Mouse (Mus musculus) heart, postnatal 36 days (tissue): ENCODE results near the gene Gnb1. TPM values are rescaled to one million over a fixed set of nuclear protein-coding genes. Genes with fewer than 3 reads are reported as not detected.

Source experiments
- DNase-seq, 2 experiments: peaks; one replicate each; pipeline ENCODE4 v3.0.0; 2021 to 2022
- intact Hi-C: fragments of 180-260 bp; cut with DNase I; formaldehyde crosslinking; loops from one replicate; pipeline ENCODE4 v1.15.1; 2025
- total RNA-seq, 2 experiments: library from RNA; stranded (reverse); gene quantifications; 2 replicates each; pipeline ENCODE4 v1.2.3; 2021

The Gnb1 gene
- total RNA-seq, 2 experiments from 2014 or later: 176 to 187 TPM

DNA sequence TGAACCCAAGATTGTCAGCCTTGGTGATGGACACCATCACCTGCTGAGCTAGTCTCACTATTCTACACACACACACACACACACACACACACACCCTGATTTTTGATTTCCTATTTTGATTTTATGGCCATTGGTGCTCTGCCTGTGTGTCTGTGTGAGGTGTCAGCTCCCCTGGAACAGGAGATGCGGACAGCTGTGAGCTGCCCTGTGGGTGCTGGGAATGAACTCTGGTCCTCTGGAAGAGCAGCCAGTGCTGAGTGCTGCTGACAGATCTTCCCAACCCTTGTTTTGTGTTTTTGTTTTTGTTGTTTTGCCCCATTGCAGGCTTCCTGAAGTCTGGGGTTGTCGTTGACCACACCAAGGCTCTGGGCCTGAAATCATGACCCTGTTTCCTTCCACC, 82.0 kb downstream of the Gnb1 start:
- no peak for DNase-seq
- intact Hi-C loops: no loop called here

DNA sequence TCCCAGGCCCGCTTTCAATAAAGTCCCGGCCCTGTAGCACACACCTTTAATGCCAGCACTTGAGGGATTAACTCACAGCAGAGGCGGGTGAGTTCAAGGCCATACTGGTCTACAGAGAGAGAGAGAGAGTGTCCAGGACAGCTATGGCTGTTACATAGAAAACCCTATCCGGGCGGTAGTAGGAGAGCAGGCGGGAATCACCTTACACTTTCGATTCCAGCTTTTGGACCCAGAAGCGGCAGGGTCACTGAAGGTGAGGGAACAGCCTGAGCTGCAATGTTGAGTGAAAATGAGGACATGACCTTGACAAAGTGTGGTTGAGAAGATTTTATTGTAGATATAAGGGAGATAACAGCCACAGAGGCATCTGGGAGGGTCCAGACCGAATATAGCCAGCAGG, 82.7 kb downstream of the Gnb1 start:
- intact Hi-C loops: no loop called here
- no peak for DNase-seq

DNA sequence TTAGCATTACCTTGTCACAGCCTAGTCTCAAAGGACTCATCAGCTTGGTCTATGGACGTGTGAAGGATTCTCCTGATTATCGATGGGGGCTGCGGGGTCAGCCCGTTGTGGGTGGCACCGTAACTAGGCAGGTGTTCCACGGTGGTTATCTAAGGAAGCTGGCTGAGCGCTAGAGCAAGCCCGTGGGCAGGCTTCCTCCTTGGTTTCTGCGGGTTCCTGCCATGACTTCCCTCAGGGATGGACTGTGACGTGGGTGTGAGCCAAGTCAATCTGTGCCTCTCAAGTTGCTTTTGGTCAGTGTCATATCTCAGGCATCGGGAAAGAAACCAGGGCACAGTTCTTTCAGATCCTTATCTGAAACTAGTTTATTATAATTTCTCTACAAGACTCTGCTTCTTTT, 83.8 kb downstream of the Gnb1 start:
- no peak for DNase-seq
- intact Hi-C loops: no loop called here

DNA sequence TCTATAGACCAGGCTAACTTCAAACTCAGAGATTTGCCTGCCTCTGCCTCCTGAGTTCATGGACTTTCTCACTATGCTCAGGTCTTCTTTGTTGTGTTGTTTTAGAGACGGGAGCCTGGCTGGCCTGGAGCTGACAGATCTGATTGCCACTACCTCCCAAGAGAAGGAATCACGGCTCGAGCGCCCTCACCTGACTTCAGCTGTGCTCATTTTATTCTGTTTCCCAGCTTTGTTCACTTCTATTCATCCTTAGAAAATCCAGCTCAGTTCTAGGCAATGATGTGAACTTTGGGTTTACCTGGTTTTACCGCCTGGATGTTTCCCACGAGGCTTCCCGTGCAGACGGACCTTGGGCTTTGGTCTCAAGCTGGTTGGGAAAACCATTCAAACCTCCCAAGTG, 84.4 kb downstream of the Gnb1 start:
- intact Hi-C loops: no loop called here
- no peak for DNase-seq

DNA sequence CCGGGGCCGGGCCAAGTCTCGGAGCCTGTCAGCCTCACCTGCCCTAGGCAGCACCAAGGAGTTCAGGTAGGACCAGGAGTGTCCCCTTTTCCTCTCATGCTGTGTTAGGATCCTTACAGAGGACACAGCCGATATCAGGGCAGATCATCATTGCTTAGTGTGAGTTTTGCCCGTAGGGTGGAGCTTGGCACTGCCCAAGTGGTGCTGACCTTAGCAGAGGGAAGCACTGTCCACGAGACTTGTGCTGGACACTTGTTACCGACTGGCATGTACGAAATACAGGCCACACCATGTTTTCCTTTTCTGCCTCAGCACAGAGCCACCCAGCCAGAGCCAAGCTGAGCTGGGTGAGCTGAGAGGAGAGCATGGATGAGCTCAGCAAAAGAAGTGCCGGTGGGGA, 86.0 kb downstream of the Gnb1 start:
- peak in 1 of 2 experiments; percentile 20 for DNase-seq
- intact Hi-C loops: no loop called here

DNA sequence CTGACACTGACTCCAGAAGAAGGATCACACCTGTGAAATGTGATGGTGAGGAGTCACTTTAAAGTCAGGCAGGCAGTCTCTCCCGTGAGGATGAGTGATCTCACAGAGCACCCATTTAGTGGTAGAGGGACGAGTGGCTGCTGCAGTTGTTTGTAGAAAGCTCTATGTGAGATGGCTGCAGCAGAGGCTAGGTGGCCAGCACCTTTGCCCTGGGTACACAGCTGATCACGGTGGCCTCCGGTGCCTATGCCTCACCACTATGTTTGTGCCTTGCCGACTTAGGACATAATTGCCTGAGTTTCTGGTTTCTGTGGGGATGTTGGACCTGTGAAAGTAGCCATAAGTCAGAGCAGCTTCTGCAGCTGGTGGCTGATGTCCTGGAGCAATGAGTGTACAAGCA, 86.6 kb downstream of the Gnb1 start:
- no peak for DNase-seq
- intact Hi-C loops: no loop called here

DNA sequence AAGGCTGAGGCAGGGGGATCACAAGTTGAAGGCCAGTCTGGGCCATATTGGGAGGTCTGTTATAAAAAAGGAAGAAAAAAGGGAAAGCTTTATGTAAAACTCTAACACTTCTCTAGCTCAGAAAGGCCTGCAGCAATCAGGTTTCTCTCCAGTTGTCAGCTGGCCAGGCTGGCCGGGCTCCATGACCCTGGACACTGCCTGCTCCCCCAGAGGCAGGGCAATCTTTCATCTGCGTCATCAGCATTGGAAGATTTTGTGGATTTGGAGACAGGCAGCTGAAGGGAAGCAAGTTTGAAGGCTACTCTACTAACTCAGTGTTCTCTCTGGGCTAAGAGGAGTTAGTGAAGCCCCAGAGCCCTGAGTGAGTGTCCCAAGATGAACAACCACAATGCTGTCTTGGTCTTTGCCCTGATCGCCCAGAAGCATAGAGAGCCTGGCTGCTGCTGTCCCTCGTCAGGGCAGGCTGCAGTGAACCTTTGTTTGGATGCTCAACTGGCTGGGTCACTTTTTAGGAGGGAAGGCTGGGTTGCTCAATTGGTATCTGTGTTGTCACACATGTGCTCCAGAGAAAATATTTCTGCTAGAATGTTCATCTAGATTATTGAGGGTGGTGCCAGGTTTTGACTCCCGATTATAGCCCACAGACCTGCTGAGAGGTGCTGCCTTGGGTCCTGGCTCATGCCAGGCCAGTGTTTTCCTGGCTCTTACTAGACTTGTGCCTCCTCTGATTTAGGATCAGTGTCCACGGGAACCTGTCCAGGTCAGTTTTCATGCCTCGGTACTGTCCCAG, 87.4 kb downstream of the Gnb1 start:
- DNase-seq: peak; percentile 64 to 75
- intact Hi-C loops: no loop called here

DNA sequence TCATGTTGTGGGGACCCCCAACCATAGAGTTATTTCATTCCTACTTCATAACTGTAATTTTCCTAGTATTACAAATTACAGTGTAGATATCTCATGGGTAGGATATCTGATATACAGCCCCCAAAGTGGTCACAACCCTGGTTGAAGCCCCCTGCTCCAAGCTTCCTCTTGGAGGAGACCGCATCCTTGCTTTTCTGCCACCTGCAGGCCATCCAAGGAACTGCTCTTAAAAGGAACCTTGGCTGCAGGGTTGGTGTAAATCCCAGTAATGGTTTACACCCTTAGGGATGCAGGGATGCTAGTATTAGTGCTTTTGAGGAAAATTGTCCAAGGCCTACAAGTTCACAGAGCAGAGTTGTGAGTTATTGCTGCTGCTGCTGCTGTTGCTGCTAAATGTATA, 89.3 kb downstream of the Gnb1 start:
- intact Hi-C loops: loop anchor here (1.0 kb wide), 1 partner anchor 99 kb away; no protein-coding TSS in a partner anchor
- peak; percentile 59 to 75 for DNase-seq

DNA sequence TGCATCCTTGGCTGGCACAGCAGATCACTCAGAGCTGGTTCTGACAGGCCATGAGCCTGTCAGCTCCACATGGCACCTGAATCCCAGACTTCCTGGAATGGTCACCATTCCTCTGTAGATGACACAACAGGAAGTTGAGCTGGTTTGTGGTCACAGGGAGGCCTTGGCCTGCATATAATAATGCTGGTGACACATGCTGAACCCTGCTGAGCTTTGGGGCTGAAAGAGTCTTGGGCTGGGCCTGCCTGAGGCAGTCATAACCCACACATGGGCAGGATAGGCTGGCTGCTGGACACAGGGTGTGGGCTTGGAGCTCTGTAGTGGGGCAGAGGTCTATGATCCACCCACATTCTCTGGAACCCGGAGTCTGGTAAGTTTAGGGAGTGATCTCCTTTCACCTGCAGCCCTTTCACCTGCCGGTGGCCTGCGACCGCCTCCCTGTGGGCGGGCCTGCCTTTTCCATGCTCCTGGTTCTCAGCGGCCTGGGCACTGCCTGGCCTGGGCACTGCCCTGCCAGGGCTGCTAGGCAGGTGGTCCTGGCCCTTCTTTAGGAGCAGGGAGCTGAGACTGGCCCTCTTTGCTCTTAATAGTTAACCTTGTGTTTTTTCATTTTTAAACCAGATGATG, 91.2 kb downstream of the Gnb1 start:
- DNase-seq: no peak
- intact Hi-C loops: no loop called here

DNA sequence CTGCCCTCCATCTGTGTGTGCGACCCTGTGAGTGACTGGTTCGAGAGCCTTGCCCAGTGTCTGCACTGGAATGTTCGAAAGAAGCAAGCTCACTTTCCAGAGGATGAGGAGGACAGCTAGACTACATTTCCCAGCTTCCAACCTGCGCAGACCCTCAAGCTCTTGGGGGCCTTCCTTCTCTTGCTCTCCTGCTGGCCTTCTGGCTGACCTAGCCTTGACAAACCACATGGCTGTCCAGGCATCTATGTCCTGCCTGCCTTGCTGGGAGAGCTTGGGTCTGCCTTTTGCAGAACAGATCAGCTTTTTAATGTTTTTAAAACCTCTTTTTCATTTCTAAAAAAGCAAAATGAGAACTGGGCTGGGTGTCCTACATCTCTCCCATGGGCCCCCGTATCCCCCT, 98.2 kb downstream of the Gnb1 start:
- no peak for DNase-seq
- intact Hi-C loops: no loop called here

DNA sequence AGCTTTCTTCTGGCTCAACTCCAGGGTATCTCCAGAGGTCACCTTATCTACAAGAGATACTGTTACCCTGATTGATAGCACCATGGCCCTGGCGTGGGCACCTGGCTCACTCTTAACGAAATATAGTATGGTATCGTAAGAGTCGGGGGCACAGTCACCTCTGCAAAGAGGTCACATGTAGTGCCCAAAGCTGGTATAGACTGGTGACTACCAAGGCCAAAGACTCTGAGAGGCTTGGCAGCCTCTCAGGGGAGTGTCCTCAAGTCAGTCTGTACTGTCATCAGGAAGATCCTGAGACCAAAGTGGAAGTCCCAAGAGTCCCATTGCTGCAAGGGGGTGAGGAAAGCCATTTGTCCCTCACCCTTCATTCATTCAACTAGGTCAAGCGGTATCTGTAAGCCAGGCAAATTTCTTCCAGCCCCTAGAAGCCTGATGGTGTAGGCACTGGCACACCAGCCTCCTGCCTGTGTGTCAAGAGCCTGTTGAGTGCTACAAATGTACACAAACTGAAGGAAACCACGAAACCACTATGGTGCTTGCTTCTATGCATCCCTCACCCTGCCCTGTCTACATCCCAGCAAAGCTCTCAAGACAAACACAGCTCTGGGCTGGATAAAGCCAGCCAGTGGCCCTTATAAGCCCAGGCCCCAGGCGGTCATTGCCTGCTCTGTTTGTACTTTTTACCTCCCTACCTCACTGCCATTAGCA, 100.0 kb downstream of the Gnb1 start:
- intact Hi-C loops: no loop called here

DNA sequence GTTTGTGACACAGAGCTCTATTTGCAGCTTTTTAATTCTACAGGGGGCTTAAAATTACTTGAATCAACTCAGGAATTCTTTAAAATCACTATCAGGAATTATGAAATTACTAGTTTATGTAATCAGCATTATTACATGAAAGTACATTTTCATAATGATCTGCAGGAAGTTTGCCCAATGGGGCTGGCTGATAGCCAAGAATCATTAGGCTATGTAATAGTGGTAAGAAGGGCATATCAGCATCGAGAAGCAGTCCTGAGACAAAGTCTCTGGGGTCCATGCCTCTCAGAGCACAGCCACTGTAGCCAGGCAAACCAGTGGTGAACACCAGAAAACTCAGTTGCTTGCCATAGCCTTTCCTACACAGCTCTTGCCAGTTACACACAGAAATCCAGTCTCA, 102.6 kb downstream of the Gnb1 start:
- intact Hi-C loops: no loop called here

More for the DNA sequence above, 100.0 kb downstream of the Gnb1 start:
- DNase-seq: no peak

DNA sequence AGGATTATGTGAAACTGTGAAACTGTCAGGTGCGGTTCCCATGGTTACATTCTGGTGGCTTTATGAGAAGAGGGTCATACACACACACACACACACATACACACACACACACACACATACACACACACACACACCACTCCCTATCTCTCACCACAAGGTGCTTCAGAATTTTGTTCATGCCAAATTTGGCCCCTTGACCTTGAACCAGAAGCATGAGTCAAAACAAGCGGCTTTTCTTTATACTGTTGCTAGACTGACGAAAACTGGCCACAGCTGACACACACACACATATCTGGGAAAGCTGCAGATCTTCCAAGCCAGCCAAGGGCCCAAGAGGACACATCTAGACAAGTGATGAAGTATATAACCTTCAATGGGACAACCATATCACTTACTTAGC, 104.6 kb downstream of the Gnb1 start:
- DNase-seq: no peak
- intact Hi-C loops: no loop called here

More for the DNA sequence above, 102.6 kb downstream of the Gnb1 start:
- DNase-seq: no peak

DNA sequence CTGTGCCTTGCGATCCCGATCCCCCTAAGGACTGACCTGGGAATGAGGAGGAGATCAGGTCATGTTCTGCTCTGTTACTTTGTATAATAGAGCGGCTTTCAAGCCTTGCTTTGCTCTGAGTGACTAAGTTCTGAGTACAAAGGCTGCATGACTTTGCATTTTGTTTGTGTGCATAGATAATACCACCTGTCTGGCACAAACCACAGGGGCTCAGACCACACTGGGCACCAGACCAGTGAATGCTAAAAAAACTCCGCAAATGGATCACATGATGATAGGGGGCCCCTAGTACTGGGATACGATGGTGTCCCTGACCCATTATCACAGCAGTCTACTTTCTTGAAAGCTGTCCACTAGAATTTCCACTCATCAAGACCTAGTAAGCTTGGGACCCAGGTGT, 105.4 kb downstream of the Gnb1 start:
- intact Hi-C loops: no loop called here
- DNase-seq: no peak

DNA sequence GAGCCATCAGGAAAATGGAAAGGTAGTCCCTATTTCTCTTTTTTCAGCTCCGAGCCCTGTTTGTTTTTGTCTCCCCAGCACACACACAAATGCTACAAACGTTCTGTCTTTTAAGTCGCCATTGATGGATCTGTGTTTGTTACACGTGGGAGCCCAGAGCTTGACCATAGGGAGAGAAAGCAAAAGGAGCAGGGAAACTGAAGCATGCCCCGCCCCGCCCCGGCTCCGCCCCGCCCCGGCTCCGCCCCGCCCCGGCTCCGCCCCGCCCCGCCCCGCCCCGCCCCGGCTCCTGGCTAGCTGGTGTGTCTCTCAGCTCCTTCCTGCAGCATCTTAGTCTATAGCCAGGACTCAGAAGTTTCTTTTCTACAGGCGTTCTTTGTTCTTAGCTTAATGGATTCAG, 107.4 kb downstream of the Gnb1 start:
- DNase-seq: no peak
- intact Hi-C loops: no loop called here

DNA sequence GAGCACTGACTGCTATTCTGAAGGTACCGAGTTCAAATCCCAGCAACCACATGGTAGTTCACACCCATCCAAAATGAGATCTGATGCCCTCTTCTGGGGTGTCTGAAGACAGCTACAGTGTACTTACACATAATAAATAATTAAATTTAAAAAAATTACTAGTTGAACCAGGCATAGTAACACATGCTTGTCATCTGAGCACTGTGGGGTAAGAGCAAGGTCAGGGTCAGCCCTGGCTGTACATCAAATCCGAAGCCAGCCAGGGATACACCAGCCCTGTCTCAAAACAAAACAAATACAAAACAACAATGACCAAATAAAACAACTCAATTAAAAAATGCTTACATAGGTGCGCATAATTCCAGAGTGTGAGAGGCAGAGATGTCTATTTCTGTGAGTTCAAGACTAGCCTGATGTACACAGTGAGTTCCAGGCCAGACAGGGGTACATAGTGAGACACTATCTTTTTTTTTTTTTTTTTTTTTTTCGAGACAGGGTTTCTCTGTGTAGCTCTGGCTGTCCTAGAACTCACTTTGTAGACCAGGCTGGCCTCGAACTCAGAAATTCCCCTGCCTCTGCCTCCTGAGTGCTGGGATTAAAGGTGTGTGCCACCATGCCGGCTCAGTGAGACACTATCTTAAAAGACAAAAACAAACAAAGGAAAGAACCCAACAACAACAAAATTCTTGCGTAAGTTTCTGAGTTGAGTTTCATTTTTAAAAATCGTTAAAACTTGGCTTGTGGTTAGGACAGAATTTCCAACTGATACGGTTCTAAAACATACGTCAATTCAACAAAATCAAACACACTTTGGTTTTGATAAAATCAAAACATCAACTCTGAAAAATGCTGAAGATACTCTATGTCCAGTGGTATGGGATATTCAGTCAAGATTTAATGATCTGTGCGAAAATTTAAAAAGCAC, 109.0 kb downstream of the Gnb1 start:
- DNase-seq: no peak
- intact Hi-C loops: no loop called here

DNA sequence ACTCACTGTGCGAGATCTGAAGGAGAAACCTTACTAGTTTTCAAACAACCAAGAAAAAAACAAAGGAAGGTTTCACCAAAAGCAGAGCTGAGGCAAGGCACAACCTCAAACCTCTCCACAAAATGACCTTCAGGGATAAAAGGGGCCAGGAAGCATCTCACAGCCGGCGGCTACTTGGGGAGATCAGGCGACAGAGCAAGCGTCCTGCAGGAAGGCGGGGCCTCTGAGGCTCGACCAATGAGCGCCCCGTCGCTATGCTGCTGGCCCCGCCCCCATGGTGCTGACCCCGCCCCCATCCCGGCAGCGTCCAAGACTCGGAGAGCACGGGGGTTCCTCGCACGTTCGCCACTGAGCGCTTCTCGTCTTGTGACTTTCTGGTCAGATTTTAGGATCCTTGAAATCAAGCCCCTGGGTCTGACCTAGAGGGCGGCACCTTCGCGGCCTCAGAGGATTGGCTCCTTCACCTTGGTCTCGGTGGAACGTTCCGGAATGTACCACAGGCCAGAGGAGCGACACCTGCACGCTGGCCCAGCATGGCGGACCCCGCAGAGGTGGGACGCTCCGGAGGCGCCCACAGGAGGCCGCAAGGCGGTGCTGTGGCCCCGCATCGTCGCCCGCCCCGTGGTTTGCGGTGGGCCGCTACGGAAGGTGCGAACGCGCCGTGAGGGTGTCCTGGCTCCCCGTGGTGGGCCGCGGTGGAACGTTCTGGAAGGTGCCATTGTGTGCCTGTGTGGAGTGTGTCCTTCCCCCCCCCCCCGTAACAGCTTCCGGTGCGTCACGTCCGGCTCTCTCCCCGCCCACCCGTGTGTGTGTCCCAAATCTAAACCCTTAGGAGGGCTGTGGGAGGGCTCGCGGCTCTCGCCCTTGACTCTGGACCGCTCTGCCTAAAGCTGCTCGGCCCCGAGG, 110.2 kb downstream of the Gnb1 start, which contains the start of gene Slc35e2:
Slc35e2 (plus strand) TSS at position 326 of the 906 bp plus-strand sequence.
- intact Hi-C loops: loop anchor here (1.0 kb wide), 1 partner anchor 23 kb away; the partner anchor contains the start of gene Cdk11b
- peak; percentile 91 to 100 for DNase-seq

DNA sequence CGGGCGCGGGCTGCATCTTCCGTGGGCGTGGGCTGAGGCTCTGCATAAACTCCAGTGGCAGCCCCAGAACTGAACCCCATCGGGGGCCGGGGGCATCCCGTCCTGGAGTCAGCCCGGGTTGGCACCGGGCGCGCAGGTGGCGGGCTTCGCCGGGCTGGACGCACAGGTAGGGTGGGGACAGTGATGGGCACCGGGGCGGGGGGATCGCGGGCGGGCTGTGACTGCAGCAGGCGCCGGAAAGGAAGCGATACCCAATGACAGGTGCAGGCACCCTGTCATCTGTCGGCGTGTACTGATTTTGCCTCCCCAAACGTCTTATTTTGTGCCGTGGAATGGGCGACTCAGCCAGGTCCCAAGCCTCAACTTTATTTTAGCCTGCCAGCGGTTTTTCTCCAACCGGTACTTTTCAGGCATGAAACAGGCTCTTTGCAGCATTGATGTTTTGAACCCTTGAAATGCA, 110.9 kb downstream of the Gnb1 start:
- intact Hi-C loops: loop anchor here (1.0 kb wide), 1 partner anchor 22 kb away; the partner anchor contains the start of gene Cdk11b
- DNase-seq: no peak

DNA sequence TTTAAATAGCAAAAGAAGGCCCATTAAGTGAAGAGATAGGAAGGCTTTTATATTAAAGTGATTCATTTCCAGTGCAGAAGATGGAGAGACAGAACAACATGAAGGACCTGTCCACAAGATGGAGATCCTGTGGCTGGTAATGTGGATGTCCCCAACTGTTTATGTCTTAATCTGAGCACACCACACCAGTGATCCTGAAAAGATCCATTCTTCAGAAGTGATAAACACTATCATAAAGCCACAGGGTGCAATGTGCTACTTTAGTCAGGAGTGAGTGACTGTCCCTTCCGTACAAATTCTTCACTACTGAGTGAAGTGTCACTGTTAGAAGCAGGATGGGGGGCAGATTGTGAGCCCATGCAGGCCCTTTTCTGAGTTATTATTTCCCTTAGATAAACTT, 111.6 kb downstream of the Gnb1 start:
- DNase-seq: no peak
- intact Hi-C loops: no loop called here
